Mouse (Mus musculus) hindlimb bud, embryonic 11.5 days (tissue): ENCODE data around the gene Clic3.

ENCODE experiments used
- DNase-seq: peaks from one replicate; pipeline ENCODE4 v3.0.0-alpha.2; 2012; ENCODE audit warnings: low read depth, low spot score; ENCODE audit errors: extremely low spot score

Clic3 gene

GRCm38 (mm10) chr2:25479551-25480311 is 23.1 kb downstream of the Clic3 start:
- no peak for DNase-seq

- no peak for DNase-seq
Measured at GRCm38 (mm10) chr2:25480541-25480940, 23.9 kb downstream of the Clic3 start.

- DNase-seq, result no peak
Measured at GRCm38 (mm10) chr2:25482969-25483368, 26.3 kb downstream of the Clic3 start.

- no peak for DNase-seq
Measured at GRCm38 (mm10) chr2:25484901-25485647, 28.4 kb downstream of the Clic3 start.

- DNase-seq, result no peak
Measured at GRCm38 (mm10) chr2:25487965-25488670, 31.5 kb downstream of the Clic3 start.

- DNase-seq, result no peak
Measured at GRCm38 (mm10) chr2:25488671-25489068, 32.0 kb downstream of the Clic3 start.

GRCm38 (mm10) chr2:25492988-25493387 is 36.4 kb downstream of the Clic3 start:
- DNase-seq, result no peak

- DNase-seq, result no peak
Measured at GRCm38 (mm10) chr2:25493476-25493961, 36.9 kb downstream of the Clic3 start, which contains the start of gene Lcn12. Lcn12 (minus strand) TSS chr2:25493911.

GRCm38 (mm10) chr2:25496462-25496861 is 39.8 kb downstream of the Clic3 start:
- no peak for DNase-seq

GRCm38 (mm10) chr2:25497846-25498575 is 41.4 kb downstream of the Clic3 start:
- DNase-seq, result no peak

GRCm38 (mm10) chr2:25498622-25499478 is 42.2 kb downstream of the Clic3 start:
- DNase-seq, result no peak

GRCm38 (mm10) chr2:25500071-25500575 is 43.5 kb downstream of the Clic3 start:
- DNase-seq, result no peak

GRCm38 (mm10) chr2:25500576-25501405 is 44.2 kb downstream of the Clic3 start, which contains the start of gene Fbxw5:
Fbxw5 (plus strand) TSS chr2:25500750.
- peak; percentile 89 for DNase-seq

- DNase-seq, result no peak
Measured at GRCm38 (mm10) chr2:25501593-25502486, 45.2 kb downstream of the Clic3 start, which contains the start of gene C8g. C8g (minus strand) TSS chr2:25501719.

GRCm38 (mm10) chr2:25502726-25503125 is 46.1 kb downstream of the Clic3 start:
- DNase-seq, result no peak

GRCm38 (mm10) chr2:25504538-25504937 is 47.9 kb downstream of the Clic3 start:
- no peak for DNase-seq

GRCm38 (mm10) chr2:25505000-25505399 is 48.4 kb downstream of the Clic3 start:
- DNase-seq, result no peak

GRCm38 (mm10) chr2:25505860-25506259 is 49.2 kb downstream of the Clic3 start:
- no peak for DNase-seq
